Mouse (Mus musculus): ENCODE measurements at regions not wholly inside any gene's neighbourhood (a gene's known extent, or its start where the extent isn't known, plus 50 kb on each side); places are given as distances from the start of the nearest gene placed in this dataset.
A peak's percentile ranks its signal among the peaks of the same experiment; 100 is the strongest.

GRCm38 (mm10) chrX:13014051-13014450 is 57.2 kb upstream of the Usp9x start:
- no peak for DNase-seq (ENCODE audit: low spot score in 2 of 2)

DNA sequence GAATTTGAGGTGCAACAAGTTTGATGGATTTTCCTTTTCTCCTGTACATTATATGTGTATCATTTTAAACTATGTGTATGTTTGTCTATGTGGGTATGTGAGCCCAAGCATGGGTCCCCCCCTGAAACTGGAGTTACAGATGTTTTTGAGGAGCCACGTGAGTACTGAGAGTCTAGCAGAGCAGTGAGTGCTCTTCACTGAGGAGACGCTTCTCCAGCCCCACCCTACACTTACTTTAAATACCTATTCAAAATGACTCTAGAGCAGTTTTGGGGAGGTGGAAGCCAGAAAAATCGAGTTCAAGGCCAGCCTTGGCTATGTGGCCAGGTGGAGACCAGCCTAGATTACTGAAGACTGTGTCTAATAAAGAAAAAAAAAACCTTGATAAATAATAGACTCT is 58.2 kb upstream of the Usp9x start:
- no peak for DNase-seq (ENCODE audit: low spot score in 2 of 2)

DNA sequence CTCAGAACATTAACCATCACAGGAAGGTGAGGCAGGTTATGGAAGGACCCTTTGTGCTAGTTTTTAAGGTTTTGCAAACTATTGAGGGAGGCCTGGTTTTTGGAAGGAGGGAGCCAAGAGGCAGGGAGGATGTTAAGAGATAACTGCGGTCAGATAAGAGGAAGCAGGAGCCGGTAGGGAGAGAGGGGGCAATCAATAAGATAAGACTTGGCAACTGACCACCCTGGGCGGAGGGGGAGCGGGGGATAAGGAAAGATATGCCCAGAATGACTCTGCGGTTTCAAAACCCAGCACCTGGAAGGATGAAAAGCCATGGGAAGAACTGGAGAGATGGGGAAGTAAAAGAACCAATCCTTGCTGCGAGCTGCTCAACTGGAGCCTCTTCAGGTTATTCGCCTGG is 80.5 kb upstream of the Usp9x start:
- no peak for DNase-seq (ENCODE audit: low spot score in 2 of 2)

DNA sequence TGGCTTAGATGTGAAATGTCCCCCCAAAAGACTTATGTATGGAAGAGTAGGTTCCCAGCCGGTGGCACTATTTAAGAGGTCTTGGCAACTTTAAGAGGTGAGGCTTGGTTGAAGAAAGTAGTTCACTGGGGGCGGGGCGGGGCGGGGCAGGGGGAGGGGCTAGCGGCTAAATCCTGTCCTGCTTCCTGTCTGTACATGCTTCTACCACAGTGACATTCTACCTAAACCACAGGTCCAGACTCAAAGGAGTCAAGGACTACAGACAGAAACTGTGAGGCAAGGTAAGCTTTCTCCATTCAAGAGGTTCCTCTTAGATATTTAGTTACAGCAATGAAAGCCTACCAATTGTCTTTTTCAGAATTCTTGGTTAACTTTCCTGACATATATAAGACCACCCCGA is 93.6 kb upstream of the Usp9x start:
- DNase-seq (ENCODE audit: low spot score in 2 of 2): no peak

GRCm38 (mm10) chrX:12968979-12969746 is 102.1 kb upstream of the Usp9x start:
- no peak for DNase-seq (ENCODE audit: low spot score in 2 of 2)

GRCm38 (mm10) chrX:12959467-12960314 is 111.6 kb upstream of the Usp9x start:
- DNase-seq (ENCODE audit: low spot score in 2 of 2): peak in 1 of 2 experiments; percentile 32

DNA sequence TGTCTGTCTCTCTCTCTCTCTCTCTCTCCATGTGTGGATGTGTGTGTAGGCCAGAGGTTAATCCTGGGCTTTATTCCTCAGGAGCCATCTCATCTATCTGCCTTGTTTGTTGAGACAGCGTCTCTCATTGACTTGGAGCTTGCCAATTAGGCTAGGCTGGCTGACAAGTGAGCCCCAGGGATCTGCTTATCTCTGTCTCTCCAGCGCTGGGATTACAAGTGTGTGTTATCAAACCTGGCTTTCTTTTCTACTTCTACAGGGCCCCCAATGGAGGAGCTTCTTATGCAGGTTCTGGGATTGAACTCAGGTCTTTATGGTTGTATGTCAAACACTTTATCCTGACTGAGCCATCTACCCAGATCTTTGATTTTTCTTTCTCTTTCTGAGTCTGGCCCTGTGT is 112.4 kb upstream of the Usp9x start:
- no peak for DNase-seq (ENCODE audit: low spot score in 2 of 2)

- peak; percentile 53 to 63 for DNase-seq (ENCODE audit: low spot score in 2 of 2)
These were observed 120.2 kb upstream of the Usp9x start for GRCm38 (mm10) chrX:12950928-12951660.

GRCm38 (mm10) chrX:12942451-12942850 is 128.8 kb upstream of the Usp9x start:
- no peak for DNase-seq (ENCODE audit: low spot score in 2 of 2)

DNA sequence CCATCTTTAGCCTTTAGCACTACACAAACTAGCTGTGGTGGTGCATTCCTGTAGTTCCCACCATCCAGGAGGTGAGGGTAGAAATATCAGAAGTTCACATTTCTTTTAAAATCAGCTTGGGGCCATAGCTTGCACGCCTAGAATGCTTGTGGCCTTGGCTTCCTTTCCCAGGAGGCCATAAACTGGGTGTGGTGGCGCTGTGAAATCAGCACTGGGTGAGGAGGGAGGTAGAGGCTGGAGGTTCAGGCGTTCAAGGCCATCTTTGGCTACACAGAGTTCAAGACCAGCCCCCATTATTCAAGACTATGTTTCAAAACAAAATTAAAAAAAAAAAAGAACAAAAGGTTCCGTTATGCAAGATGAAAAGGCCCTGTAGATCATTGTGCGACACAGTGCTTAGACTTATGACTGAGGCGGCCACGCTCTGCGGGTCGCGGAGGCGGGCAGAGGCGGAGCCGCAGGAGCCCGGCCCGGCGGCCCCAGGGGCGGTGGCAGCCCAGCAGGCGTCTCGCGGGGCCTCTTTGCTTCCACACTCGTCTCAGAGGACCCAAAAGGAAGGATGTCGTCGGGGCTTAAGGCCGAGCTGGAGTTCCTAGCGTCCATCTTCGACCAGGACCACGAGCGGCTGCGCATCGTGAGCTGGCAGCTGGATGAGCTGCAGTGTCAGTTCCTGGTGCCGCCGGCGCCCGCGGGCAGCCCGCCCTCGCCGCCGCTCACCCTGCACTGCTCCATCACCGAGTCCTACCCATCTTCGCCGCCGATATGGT is 134.7 kb upstream of the Usp9x start:
- peak; percentile 22 to 29 for DNase-seq (ENCODE audit: low spot score in 2 of 2)

- no peak for DNase-seq (ENCODE audit: low spot score in 2 of 2)
These were observed 137.9 kb upstream of the Usp9x start for GRCm38 (mm10) chrX:12933294-12933807.

DNA sequence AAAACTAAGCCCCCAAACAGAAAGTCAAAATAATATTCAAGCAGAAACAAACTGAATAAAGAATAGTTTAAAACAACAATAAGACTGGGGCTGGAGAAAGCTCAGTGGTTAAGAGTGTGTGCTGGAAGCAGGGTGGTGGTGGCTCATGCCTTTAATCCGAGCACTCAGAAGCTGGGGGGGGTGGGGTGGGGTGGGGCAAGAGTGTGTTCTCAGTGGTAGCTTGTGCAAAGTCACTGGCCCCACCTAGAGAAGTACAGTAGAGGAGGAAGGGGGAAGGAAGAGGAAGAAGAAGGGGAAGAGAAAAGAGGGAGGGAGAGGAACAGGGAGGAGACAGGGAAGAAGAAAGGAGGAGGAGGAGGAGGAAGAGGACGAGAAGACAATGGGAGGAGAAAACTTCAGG is 141.1 kb upstream of the Usp9x start:
- DNase-seq (ENCODE audit: low spot score in 2 of 2): no peak

GRCm38 (mm10) chrX:12927797-12928589 is 143.3 kb upstream of the Usp9x start:
- no peak for DNase-seq (ENCODE audit: low spot score in 2 of 2)

DNA sequence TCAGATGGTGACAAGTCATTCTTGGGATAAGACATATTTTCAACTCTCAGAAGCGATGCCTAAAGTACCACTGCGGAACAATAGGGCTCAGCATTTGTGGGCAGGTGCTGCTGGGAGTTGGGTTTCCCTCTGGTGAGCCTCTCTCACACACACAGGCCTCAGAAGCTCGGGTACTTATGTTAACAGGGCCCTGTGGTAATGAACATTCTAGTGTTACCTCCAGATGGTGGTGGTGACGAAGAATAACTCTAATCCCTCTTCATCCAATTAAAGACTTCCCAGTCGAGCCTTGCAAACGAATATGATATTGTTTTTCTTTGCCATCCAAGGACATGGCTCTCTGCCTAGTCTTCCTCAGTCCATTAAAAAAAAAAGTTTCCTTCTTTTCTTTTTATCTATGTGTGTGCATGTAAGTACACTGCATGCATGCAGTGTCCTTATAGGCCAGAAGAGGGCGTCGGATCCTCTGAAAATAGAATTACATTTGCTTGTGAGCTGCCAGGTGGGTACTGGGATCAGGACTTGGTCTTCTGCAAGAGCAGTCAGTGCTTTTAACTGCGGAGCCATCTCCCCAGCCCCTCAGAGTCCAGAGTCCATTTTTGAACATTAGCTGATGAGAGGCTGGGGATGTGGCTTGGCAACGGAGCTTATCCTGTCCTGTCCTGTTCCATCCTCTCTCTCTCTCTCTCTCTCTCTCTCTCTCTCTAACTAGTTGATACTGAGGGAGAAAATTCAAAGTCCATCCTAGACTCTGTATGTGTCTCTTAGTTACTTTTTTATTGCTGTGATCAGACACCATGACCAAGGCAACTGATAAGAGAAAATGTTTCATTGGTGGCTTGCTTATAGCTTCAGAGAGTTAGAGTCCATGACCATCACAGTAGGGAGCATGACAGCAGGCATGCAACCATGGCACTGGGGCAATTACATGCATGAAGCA is 146.3 kb upstream of the Usp9x start:
- no peak for DNase-seq (ENCODE audit: low spot score in 2 of 2)

- no peak for DNase-seq (ENCODE audit: low spot score in 2 of 2)
These were observed 151.7 kb upstream of the Usp9x start for GRCm38 (mm10) chrX:12919576-12919975.

DNA sequence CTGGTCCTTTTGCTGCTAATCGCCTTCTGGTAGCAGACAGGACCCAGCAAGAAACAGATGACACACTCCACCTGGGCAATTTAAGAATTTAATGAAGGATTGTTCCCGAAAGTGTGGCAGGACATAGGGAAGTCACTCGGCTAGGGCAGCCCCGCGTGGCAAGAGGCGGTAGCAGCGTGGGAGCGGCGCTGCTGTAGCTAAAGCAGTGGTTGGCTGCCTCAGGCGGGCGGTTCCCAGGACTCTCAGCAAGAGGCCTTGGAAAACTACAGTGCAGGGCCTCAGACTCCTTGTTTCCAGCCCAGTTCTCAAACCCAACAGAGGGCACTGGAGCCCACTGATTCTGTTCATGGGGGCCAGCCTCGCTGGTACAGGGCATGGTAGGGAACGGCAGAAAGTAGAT is 154.2 kb upstream of the Usp9x start:
- DNase-seq (ENCODE audit: low spot score in 2 of 2): no peak

DNA sequence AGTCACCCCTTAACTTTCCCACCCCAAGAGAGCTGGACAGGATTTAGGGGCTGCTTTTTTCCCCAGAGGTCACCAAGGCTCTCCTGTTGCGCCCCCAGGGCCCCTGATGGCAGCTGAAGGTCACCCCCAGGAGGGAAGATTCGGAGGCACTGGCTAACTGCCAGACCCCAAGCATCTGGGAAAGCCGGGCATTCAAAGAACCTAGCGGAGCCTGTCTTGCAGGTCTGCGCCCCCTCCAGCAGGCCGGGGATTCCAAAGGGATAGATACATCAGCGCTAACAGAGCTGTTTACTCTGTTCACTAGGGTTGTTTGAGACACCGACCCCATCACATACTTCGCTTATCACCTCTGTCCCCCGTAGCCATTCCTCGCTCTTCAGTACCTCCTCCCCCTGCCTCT is 154.6 kb upstream of the Usp9x start:
- no peak for DNase-seq (ENCODE audit: low spot score in 2 of 2)

DNA sequence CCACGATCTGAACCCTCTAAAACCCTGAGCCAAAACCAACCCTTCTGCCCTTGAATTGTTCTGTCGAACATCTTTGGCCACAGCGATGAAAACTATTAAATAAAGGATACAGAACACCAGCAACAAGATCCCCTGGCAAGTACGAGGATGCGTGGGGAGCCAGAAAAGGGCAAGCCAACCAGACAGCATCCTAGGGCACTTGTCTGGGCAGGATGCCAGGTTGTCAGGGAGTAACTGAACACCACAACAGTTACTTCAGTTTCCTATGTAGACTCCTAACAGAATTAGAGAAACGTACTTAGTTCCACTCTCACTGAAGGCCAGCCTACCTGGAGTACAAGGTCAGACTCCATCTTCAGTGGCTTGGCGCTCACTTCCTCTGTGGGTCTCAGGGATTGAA is 138.4 kb upstream of the Med14 start:
- no peak for DNase-seq (ENCODE audit: low spot score in 2 of 2)

GRCm38 (mm10) chrX:12891468-12891867 is 129.6 kb upstream of the Med14 start:
- DNase-seq (ENCODE audit: low spot score in 2 of 2): no peak

GRCm38 (mm10) chrX:12889482-12889808 is 127.6 kb upstream of the Med14 start:
- DNase-seq (ENCODE audit: low spot score in 2 of 2): no peak
